Comparison of ENCODE assay signal across 11 mouse cellular contexts in the genomic region with DNA sequence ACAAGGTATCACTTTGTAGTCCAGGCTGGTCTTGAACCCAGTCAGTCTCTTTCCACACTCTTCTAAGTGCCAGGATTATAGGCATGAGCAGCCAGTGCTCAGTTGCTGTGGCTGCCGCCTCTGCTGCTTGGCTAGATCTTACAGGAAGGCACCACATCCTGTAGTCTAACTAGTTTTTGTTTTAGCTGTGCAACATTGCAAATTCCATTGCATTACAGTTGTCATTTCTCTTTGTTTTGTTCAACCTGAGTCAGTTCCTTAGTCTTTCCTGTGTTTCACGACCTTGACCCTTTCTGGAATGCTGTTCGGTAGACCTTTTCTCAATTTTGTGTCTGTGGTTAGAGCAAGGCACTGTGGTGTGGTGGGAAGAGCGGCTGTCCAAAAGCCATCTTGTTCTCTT.
"Had no signal": no experiment of that assay in that cellular context is flagged by ENCODE, and none has a peak within 500 bp of the region (broad histone marks: within the 10 kb centered on the region; RNA-seq: fewer than 3 reads in every experiment).

No protein-coding gene starts in this region.

- H3K4me3 ChIP-seq: layer of hippocampus, adult 2 months; limb, embryonic 12.5 days; midbrain, embryonic 13.5 days had no signal

- H3K9me3 ChIP-seq: midbrain, embryonic 13.5 days had no signal

- H3K9ac ChIP-seq: limb, embryonic 12.5 days; liver, embryonic 14.5 days; midbrain, embryonic 13.5 days had no signal

- H3K27ac ChIP-seq: layer of hippocampus, adult 2 months; limb, embryonic 12.5 days; liver, embryonic 14.5 days; midbrain, embryonic 13.5 days had no signal

- DNase-seq: lung, adult 2 months; lung, postnatal 36 days; right cerebral cortex, adult 18-20 months; right cerebral cortex, postnatal 25 days; thymus, postnatal 36 days had no signal

- ATAC-seq: intestine, postnatal 0 days; lung, postnatal 0 days; midbrain, embryonic 13.5 days had no signal

- H3K4me2 ChIP-seq: limb, embryonic 12.5 days; midbrain, embryonic 13.5 days had no signal

- H3K4me1 ChIP-seq: limb, embryonic 12.5 days had no signal

- H3K27me3 ChIP-seq: limb, embryonic 12.5 days; midbrain, embryonic 13.5 days had no signal
